Mouse (Mus musculus) liver, embryonic 14.5 days (tissue): ENCODE data around the gene Epp13.
"Not testable (repeated sequence)": the region's sequence is repeated elsewhere in the genome, so short reads cannot be mapped to it uniquely, and the experiment has no call there.

Source experiments
- CTCF ChIP-seq: IDR thresholded peaks from 2 replicates; pipeline ENCODE4 v1.5.1; 2016; ENCODE audit warnings: antibody characterized with exemption, low read depth, control low read depth
- EP300 ChIP-seq: IDR thresholded peaks from 2 replicates; pipeline ENCODE4 v1.6.1; 2016; ENCODE audit warnings: antibody characterized with exemption, low read depth

DNA sequence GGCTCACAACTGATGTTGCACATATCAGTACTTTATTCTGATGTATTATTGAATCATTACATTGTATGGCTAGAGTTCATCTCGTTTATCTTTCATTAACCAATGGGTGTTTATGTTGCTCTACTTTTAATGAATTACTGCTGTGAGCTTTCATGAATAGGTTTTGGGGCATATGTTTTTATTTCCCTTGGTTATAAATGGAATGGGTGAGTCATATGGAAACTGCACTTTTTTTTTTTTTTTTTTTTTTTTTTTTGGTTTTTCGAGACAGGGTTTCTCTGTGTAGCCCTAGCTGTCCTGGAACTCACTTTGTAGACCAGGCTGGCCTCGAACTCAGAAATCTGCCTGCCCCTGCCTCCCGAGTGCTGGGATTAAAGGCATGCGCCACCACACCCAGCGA, 38.6 kb downstream of the Epp13 start:
- TF ChIP-seq CTCF, EP300: not testable (repeated sequence)
